Mouse (Mus musculus) induced T-regulatory cell, adult 2 months (primary cell): ENCODE data around the gene Zc3h12a.
A peak's percentile ranks its signal among the peaks of the same experiment; 100 is the strongest.

ENCODE experiments used
- DNase-seq: peaks from one replicate; pipeline ENCODE4 v3.0.0-alpha.2; 2012; ENCODE audit warnings: low read depth

Zc3h12a gene

GRCm38 (mm10) chr4:125127305-125128084, at the start of gene Zc3h12a:
Zc3h12a (minus strand) TSS chr4:125127840.
- DNase-seq: peak; percentile 98

DNA sequence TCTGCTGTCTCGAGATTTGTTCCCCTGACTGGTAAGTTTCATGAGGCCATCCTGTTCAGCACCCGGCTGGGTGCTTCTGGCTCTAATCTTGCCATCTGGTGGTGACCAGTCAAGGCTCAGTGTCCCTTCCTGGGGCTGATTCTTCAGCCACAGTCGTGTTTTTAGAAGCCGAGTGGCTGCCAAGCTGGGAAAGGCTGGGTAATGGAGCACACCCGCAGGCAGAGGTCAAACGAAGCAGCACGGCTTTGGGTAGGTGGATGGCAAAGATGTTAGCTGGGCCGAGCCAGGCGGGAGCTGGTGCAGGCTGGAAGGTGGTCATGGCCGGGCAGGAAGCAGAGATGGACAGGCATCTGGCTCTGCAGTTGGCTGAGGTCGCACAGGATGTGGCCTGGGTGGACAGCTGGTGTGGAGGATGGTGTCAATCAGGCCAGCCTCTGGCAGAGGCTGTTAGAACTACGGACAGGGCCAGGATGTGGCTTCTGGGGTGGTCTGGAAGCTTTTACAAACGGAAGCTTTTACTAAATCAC, 49.1 kb upstream of the Zc3h12a start:
- no peak for DNase-seq

DNA sequence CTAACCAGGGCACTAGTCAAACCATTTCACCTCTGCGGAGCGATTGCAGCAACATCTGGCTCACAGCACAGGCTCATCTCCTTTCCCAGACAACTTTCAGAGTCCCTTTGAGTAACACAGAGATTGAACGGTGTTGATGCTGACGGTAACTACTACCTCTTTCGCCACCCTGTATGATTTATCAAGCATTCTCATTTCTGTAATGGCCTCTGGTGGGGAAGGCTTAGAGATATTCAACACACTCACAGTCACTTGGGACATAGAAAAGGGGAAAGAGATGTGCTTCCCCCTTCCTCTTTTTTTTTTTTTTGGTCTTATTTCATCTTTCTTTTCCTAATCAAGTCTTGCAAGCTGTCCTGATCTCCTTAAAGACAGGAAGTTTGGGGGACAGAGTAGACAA, 48.5 kb upstream of the Zc3h12a start:
- no peak for DNase-seq

DNA sequence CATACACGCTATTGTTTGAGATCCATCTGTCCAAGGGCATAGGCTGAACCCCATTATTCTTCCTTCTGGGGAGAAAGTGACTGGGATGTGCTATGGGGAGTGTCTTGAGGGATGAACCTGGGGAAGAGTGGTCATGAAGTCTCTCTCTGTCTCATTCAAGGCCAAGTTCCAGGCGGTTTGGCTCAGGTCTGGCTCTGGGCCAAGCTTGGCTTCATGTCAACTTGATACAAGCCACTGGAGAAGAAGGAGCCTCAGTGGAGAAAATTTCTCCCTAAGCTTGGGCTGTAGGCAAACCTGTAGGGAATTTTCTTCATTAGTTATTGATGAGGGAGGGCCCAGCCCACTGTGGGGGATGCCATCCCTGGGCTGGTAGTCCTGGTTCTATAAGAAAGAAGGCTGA, 48.0 kb upstream of the Zc3h12a start:
- DNase-seq: no peak

DNA sequence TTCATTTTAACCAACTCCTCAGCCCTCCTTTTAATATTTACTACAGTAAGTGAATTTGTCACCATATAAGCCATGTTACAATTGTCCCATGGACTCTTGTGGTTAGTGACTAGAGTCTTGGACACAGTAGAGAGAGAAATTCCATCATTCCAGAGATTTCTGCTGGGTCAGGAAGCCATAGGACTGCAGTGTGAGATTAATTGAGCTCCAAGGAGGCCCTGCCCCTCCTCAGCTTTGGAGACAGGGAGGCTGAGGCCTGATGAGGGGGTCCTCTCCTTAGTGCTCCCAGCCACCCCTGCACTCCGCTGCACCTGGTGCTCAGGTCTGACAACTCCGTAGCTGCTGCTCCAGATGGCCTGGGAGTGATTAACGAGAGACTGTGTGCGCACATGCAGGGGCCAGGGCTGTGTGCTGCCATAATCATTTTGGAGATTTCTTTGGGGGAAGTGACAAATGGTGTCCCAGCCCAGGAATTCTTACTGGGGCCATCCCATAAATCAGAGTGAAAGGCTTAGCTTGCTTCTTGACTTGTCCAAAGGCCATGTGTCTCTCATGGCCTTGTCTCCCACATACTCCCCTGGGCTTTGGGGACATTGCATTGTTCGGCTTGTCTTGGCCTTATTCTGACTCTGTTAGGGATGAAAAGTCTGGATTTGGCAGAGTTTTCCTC, 47.0 kb upstream of the Zc3h12a start:
- DNase-seq: no peak

DNA sequence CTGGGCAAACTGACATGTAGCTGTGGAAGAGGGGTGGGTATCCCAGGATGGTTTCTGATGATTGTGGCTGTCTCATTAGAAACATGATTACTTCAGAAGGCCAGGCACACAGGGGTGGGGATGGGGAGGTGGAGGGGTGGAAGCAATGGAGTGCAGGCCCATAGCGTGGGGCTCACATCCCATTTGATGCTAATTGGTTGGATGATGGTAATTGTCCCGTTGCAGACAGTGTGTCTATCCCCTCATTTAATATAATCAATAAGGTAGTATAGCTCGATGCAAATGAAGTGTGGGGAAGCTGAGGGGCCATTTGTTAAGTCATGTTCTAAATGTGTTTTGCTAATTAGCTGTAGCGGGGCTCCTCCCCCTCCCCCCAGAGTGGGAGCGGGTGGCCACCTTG, 45.5 kb upstream of the Zc3h12a start:
- no peak for DNase-seq

GRCm38 (mm10) chr4:125172736-125173135, 45.1 kb upstream of the Zc3h12a start:
- DNase-seq: no peak

DNA sequence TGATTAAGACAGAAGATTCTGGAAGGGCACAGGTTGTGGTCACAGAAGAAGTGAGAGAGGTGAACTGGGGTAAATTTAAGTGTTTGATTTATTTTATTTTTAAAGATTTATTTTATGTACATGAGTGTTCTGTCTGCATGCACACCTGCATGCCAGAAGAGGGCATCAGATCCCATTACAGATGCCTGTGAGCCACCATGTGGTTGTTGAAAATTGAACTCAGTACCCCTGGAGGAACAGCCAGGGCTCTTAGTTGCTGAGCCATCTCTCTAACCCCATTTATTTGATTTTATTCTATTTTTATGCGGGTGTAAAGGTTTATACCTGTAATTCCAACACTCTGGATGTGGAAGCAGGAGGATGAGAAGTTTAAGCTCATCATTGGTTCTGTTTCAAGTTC, 40.1 kb upstream of the Zc3h12a start:
- no peak for DNase-seq

- DNase-seq: no peak
Measured at GRCm38 (mm10) chr4:125164861-125165260, 37.2 kb upstream of the Zc3h12a start.

GRCm38 (mm10) chr4:125162701-125163100, 35.1 kb upstream of the Zc3h12a start:
- DNase-seq: no peak

DNA sequence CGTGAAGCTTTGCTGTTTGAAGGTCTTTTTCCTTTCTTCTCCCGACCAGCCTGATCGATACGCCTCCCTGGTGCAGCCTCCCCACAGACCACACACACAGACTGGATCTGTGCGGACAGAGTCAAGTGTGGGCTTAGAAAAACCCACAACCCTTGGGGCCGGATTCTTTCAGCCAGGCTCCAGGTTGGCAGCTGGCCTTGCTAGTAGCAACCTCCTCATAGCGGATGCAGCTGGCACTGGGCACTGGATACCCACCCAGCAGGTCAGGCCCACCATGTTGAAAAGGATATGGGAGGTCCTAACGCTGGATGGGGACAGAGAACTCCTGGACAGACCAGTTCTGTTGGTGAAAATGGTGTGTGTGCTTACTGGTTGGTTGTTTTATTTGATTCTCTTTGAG, 33.8 kb upstream of the Zc3h12a start:
- no peak for DNase-seq

- no peak for DNase-seq
Measured at GRCm38 (mm10) chr4:125160951-125161331, 33.3 kb upstream of the Zc3h12a start.

DNA sequence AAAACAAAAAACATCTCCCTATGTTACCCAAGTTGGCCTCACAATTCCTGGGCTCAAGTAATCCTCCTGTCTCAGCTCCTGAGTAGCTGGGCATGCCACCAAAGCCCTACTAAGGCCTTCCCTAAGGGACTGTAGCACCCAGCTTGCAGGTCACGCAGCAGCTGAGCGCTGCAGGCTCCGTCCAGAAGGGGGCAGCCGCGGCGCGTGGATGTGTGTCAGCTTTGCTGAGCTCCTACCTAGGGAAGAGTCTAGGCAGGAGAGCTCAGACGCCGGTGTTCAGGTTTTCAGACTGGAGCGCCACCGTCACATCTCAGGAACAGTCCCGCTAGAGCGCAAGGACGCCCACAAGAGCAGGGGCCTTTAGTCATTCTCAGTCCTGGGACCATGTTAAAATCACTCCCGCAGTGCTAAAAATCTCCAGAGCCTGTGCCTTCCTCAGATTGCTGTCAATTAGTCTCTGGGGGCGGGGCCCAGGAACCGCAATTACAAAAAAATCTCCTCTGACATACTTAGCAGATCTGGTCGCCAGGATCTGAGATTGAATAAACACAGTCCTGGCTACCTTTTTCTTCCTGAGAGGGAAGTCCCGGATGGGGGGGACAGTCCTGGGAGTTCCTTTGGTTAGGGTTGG, 32.8 kb upstream of the Zc3h12a start:
- peak; percentile 72 for DNase-seq

- DNase-seq: no peak
Measured at GRCm38 (mm10) chr4:125158581-125159317, 31.1 kb upstream of the Zc3h12a start.

- no peak for DNase-seq
Measured at GRCm38 (mm10) chr4:125158081-125158480, 30.4 kb upstream of the Zc3h12a start.

- no peak for DNase-seq
Measured at GRCm38 (mm10) chr4:125157322-125157721, 29.7 kb upstream of the Zc3h12a start.

GRCm38 (mm10) chr4:125155646-125156045, 28.0 kb upstream of the Zc3h12a start:
- DNase-seq: no peak

- no peak for DNase-seq
Measured at GRCm38 (mm10) chr4:125153659-125154241, 26.1 kb upstream of the Zc3h12a start.

- no peak for DNase-seq
Measured at GRCm38 (mm10) chr4:125152469-125152868, 24.8 kb upstream of the Zc3h12a start.

DNA sequence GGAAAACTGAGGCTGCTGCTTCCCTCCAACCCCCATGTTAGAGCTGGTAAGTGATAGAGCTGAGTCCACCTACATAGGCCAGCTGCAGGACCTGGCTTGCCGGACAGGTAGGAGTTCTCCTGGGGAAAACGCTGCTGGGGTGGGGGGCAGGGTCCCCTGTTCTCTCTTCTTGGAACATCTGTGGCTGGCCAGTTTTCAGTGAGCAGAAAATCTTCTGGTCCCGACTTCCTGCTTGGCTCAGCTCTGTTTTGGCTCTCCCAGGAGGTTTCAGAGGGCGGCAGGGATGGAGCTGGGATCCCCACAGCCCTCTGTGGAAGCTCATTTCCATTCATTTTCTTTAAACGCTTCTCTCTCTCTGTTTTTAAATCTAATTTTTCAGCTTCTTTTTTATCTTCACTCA, 21.8 kb upstream of the Zc3h12a start:
- no peak for DNase-seq

GRCm38 (mm10) chr4:125147970-125148369, 20.3 kb upstream of the Zc3h12a start:
- no peak for DNase-seq

- peak; percentile 16 for DNase-seq
Measured at GRCm38 (mm10) chr4:125145213-125145612, 17.6 kb upstream of the Zc3h12a start.
